Mouse (Mus musculus): ENCODE results near the gene Cd244a. TPM values are rescaled to one million over a fixed set of nuclear protein-coding genes. Genes with fewer than 3 reads are reported as not detected.

Cd244a gene
- polyA plus RNA-seq, 1 experiment from 2014 or later: 0.08 TPM

DNA sequence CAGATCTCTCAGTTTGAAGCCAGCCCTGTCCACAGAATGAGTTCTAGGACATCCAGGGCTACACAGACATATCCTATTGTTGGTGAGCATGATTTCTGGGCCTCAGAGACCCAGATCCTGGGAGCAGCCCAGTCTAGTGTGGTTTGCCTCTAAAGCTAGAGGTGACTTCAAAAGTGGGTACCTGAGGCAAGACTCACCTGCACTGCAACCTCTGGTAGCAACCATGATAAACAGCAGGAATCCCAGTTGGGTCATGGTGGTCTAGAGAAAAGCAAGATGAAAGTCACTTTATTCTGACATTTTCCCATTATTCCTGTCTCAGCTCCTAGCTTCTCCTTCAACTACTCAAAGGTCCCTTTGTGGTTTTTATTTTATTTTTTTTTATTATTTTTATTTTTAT lies 24.4 kb upstream of the Cd244a start:
- no peak for DNase-seq (ENCODE audit: low spot score)
- Histone ChIP-seq H3K4me3 (replicated peaks; ENCODE audit: low read depth, low read length) (no peak overlapping the region), H3K27me3 (ENCODE audit: insufficient read depth, low read length) (no peaks in the 10 kb centered on the region), H3K4me1 (replicated peaks; ENCODE audit: insufficient read depth, low read length) (no peaks in the 10 kb centered on the region), H3K9ac (ENCODE audit: low read depth, low read length) (no peak overlapping the region), H3K4me2 (ENCODE audit: low read length) (no peak overlapping the region), H3K9me3 (replicated peaks; ENCODE audit: low read length) (no peaks in the 10 kb centered on the region), H3K27ac (no peak overlapping the region), H3K36me3 (ENCODE audit: insufficient read depth, low read length) (no peaks in the 10 kb centered on the region)
- TF ChIP-seq CTCF (IDR thresholded peaks at IDR 0.05; ENCODE audit: low read depth): no peak
- ATAC-seq (replicated peaks; ENCODE audit: low FRiP score, low read depth): no peak

DNA sequence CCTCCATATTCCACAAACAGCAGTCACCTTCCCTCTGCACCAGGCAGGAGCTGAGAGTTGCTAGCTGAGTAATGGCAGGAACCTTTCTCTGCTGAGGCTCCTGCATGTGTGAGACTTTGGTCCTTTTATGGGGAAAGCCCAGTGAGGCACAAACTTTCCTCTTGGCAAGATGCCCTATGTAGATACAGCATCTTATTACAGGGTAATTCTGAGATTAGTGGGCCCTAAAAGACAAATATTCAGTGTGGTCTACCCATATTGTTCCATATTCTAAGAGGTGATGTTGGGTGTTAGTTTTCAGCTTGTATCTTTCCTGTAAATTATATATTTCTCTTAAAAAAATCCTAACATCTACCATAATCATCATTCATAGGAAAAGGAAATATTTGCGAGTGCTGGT lies 23.8 kb upstream of the Cd244a start, which contains the start of gene Itln1:
Itln1 (minus strand) TSS at position 101 of the 400 bp plus-strand sequence.
- DNase-seq (ENCODE audit: low spot score): no peak
- ATAC-seq (replicated peaks; ENCODE audit: low FRiP score, low read depth): no peak
- no peak within 1 kb of the TSS for H3K9ac ChIP-seq (ENCODE audit: low read depth, low read length)
- no peaks in the 10 kb centered on the region for H3K27me3 ChIP-seq (ENCODE audit: insufficient read depth, low read length)
- H3K4me1 ChIP-seq (replicated peaks; ENCODE audit: insufficient read depth, low read length): no peaks in the 10 kb centered on the region
- H3K4me3 ChIP-seq (replicated peaks; ENCODE audit: low read depth, low read length): no peak within 1 kb of the TSS
- H3K36me3 ChIP-seq (ENCODE audit: insufficient read depth, low read length): no peaks in the 10 kb centered on the region
- TF ChIP-seq CTCF (IDR thresholded peaks at IDR 0.05; ENCODE audit: low read depth): no peak
- H3K9me3 ChIP-seq (replicated peaks; ENCODE audit: low read length): no peaks in the 10 kb centered on the region
- WGBS: 86% methylated on average over 1 of the region's 1 CpGs
- H3K4me2 ChIP-seq (ENCODE audit: low read length): no peak within 1 kb of the TSS
- H3K27ac ChIP-seq: no peak within 1 kb of the TSS

DNA sequence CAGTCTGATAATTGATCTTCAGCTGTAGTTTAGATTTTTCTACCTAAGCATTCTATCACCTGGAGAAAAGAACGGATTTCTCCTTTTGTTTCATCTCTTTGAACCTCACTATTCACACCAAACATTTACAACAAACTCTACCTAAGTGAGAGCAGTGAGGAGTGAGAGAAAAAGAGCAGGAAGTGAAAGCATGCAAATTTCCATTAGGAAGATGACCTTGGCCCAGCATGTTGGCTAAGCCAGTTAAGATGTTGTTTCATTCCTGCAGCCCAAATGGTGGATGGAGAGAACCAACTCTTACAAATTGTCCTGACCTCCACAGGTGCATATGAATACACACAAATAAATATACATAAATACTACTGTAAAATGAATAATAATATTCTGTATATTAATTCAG lies 18.3 kb upstream of the Cd244a start:
- no peaks in the 10 kb centered on the region for H3K27me3 ChIP-seq (ENCODE audit: insufficient read depth, low read length)
- H3K4me3 ChIP-seq (replicated peaks; ENCODE audit: low read depth, low read length): no peak overlapping the region
- TF ChIP-seq CTCF (IDR thresholded peaks at IDR 0.05; ENCODE audit: low read depth): no peak
- no peak overlapping the region for H3K9ac ChIP-seq (ENCODE audit: low read depth, low read length)
- no peaks in the 10 kb centered on the region for H3K36me3 ChIP-seq (ENCODE audit: insufficient read depth, low read length)
- WGBS: 88% methylated on average over 1 of the region's 1 CpGs
- DNase-seq (ENCODE audit: low spot score) (no peak), ATAC-seq (replicated peaks; ENCODE audit: low FRiP score, low read depth) (no peak)
- H3K4me2 ChIP-seq (ENCODE audit: low read length): no peak overlapping the region
- H3K4me1 ChIP-seq (replicated peaks; ENCODE audit: insufficient read depth, low read length): no peaks in the 10 kb centered on the region
- no peaks in the 10 kb centered on the region for H3K9me3 ChIP-seq (replicated peaks; ENCODE audit: low read length)
- H3K27ac ChIP-seq: no peak overlapping the region

DNA sequence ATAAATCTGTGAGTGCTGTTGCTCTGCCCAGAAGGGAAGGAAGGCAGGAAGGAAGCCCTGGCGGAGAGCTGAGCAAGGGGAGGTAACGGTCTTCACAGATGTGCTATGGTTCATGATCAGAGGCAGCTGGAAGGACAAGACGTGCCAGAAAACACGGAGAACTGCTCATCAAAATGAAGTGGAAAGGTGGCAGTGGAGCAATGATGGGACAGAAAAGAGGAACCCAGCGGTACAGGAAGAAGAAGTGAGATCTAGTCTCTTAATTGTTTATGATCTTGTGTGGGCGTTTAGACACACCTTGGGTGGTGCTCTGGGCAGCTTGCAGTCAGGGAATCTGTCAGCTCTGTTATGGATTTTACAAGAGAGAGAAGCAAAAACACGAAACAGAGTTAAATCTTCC lies 7.7 kb upstream of the Cd244a start:
- Histone ChIP-seq H3K4me2 (ENCODE audit: low read length) (no peak overlapping the region), H3K9ac (ENCODE audit: low read depth, low read length) (no peak overlapping the region), H3K4me3 (replicated peaks; ENCODE audit: low read depth, low read length) (no peak overlapping the region), H3K27ac (no peak overlapping the region), H3K36me3 (ENCODE audit: insufficient read depth, low read length) (no peaks in the 10 kb centered on the region), H3K9me3 (replicated peaks; ENCODE audit: low read length) (no peaks in the 10 kb centered on the region), H3K4me1 (replicated peaks; ENCODE audit: insufficient read depth, low read length) (no peaks in the 10 kb centered on the region), H3K27me3 (ENCODE audit: insufficient read depth, low read length) (no peaks in the 10 kb centered on the region)
- WGBS: 51% methylated on average over 7 of the region's 7 CpGs
- ATAC-seq (replicated peaks; ENCODE audit: low FRiP score, low read depth) (no peak), DNase-seq (ENCODE audit: low spot score) (no peak)
- TF ChIP-seq CTCF (IDR thresholded peaks at IDR 0.05; ENCODE audit: low read depth): no peak

DNA sequence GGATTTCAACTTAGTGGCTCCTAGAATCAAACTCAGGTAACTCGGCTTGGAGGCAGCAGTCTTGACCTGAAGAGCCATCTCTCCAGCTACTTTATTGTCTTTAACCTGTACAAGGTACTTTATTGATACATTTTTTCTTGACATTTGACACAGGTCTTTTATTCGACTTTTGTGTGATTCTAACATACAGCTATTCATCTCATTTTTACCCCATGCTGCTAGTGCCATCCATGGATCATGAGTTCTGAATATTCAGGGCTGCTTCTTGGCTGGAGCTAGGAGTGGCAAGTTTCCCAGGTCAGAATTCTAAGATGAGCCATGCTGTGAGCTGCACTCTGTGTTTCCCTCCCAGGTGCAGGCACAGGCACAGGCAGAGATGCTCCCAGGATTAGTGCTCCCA lies 6.8 kb upstream of the Cd244a start:
- Histone ChIP-seq H3K4me2 (ENCODE audit: low read length) (no peak overlapping the region), H3K36me3 (ENCODE audit: insufficient read depth, low read length) (no peaks in the 10 kb centered on the region), H3K4me1 (replicated peaks; ENCODE audit: insufficient read depth, low read length) (no peaks in the 10 kb centered on the region), H3K27me3 (ENCODE audit: insufficient read depth, low read length) (no peaks in the 10 kb centered on the region), H3K4me3 (replicated peaks; ENCODE audit: low read depth, low read length) (no peak overlapping the region), H3K9me3 (replicated peaks; ENCODE audit: low read length) (no peaks in the 10 kb centered on the region), H3K9ac (ENCODE audit: low read depth, low read length) (no peak overlapping the region), H3K27ac (no peak overlapping the region)
- TF ChIP-seq CTCF (IDR thresholded peaks at IDR 0.05; ENCODE audit: low read depth): no peak
- 68% methylated on average over 2 of the region's 2 CpGs for WGBS
- DNase-seq (ENCODE audit: low spot score) (no peak), ATAC-seq (replicated peaks; ENCODE audit: low FRiP score, low read depth) (no peak)

DNA sequence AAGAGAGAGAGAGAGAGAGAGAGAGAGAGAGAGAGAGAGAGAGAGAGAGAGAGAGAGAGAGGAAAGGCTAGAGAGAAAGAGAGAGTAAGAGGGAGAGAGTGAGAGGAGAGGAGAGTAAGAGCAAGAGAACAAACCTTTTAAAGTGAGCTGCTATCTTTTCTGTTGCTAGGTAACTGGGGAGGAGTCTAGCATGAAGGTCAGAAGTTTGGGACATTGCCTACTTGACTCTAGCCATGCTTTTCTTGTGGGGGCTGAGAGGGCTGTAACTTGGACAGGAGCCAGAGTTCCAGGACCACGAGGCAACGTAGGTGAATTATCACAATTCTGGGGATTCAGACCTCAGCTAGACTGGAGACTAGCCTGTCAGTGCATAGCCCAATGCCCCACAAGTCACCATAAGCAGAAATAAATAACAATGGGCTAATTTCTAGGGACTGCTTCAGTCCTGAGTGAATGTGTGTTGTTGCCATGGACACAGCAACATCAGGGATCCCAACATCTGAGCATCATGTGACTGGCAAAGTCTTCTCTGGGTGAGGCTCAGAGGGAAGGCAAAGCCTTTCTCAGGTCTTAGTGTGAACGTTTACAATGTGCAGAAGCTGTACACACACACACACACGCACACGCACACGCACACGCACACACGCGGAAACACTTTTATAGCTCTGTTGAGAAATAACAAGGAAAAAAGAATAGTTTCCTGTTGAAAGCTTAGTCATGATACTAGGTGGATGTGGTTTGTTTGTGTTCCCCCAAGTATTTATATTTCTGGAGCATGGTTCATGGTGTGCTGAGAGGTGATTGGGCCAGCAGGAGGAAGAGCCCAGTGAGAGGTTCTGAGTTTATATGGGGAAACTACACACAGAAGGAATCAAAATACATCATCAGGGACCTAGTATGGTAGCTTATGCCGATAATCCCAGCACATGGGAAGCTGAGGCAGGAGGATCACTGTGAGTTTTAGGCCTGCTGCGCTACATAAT lies 5.3 kb upstream of the Cd244a start:
- no peak for ATAC-seq (replicated peaks; ENCODE audit: low FRiP score, low read depth)

More for the DNA sequence above, 5.3 kb upstream of the Cd244a start:
- no peak for TF ChIP-seq CTCF (IDR thresholded peaks at IDR 0.05; ENCODE audit: low read depth)
- DNase-seq (ENCODE audit: low spot score): no peak
- WGBS: 79% methylated on average over 11 of the region's 11 CpGs
- Histone ChIP-seq H3K9me3 (replicated peaks; ENCODE audit: low read length) (no peaks in the 10 kb centered on the region), H3K36me3 (ENCODE audit: insufficient read depth, low read length) (no peaks in the 10 kb centered on the region), H3K4me2 (ENCODE audit: low read length) (no peak overlapping the region), H3K9ac (ENCODE audit: low read depth, low read length) (no peak overlapping the region), H3K4me3 (replicated peaks; ENCODE audit: low read depth, low read length) (no peak overlapping the region), H3K27me3 (ENCODE audit: insufficient read depth, low read length) (no peaks in the 10 kb centered on the region), H3K27ac (no peak overlapping the region), H3K4me1 (replicated peaks; ENCODE audit: insufficient read depth, low read length) (no peaks in the 10 kb centered on the region)
